Mouse (Mus musculus) brain, embryonic 14.5 days (tissue): ENCODE measurements around the gene Cfhr2.

Source experiments
- CTCF ChIP-seq: fragments of 200-500 bp; IDR thresholded peaks from 2 replicates; pipeline ENCODE4 v1.5.1; 2012; ENCODE audit warnings: inconsistent platforms, mild to moderate bottlenecking, moderate library complexity, borderline replicate concordance; ENCODE audit not compliant: insufficient read depth, insufficient read length; ENCODE audit errors: extremely low read depth
- POLR2A ChIP-seq: fragments of 200-500 bp; IDR thresholded peaks from 2 replicates; pipeline ENCODE4 v1.6.1; 2012; ENCODE audit warnings: mild to moderate bottlenecking, inconsistent platforms, borderline replicate concordance; ENCODE audit not compliant: poor library complexity, insufficient read depth, insufficient read length, severe bottlenecking; ENCODE audit errors: extremely low read depth

DNA sequence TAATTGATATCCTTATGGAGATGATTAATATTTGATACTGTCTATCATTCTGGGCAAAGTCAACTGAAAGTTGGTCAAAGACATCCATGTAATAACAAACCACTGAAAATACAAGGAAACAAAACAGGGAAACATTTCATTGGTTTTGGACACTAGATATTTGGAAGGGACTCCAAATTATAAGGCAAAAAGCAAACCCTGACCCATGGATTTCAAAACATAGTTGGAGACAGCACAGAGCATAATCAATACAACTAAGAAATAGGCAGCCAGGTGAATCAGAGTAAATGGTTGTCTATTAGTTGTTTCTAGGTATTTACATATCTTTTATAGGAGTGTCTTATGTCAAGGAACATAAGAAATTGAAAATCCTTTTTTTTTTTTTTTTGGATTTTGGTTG, 5.2 kb upstream of the Cfhr2 start:
- TF ChIP-seq CTCF (no peak), POLR2A (no peak)
